Mouse (Mus musculus): ENCODE results near the gene Camsap3.
"Not testable (repeated sequence)": the region's sequence is repeated elsewhere in the genome, so short reads cannot be mapped to it uniquely, and the experiment has no call there.

Gene Camsap3

DNA sequence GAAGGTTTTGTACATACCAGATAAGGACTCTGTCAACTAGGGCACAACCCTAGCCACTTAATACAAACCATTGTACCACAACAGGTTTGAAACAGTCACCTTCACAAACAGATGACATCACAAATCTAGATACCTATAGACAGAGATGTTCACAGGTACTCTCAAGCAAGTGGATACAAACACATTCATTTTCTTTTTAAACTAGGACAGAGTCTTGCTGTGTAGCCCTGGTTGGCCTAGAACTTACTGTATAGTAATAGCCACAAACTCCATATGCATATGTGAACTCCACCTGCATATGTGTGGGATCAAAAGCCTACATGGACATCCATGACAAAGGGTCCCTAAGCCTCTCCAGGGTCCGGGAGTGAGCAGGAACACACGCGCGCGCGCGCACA, at the start of gene Camsap3:
Camsap3 (plus strand) TSS at position 301 of the 398 bp plus-strand sequence.
- DNase-seq, result no peak

DNA sequence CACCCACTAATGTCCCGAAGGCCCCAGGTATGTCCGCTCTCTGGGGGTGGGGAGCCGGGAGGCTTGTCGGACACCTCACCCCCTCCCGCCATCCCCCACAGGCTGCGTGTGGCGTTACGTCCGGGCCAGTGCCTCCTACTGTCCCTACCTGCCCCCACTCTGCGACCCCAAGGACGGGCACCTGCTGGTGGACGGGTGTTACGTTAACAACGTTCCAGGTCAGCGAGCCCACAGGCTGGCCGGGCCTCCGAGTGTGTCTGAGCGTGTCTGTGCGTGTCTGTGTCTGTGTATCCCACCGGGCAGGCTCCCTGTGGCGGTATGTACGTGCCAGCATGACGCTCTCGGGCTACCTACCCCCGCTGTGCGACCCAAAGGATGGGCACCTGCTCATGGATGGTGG, 49.4 kb upstream of the Camsap3 start:
- DNase-seq, result no peak

DNA sequence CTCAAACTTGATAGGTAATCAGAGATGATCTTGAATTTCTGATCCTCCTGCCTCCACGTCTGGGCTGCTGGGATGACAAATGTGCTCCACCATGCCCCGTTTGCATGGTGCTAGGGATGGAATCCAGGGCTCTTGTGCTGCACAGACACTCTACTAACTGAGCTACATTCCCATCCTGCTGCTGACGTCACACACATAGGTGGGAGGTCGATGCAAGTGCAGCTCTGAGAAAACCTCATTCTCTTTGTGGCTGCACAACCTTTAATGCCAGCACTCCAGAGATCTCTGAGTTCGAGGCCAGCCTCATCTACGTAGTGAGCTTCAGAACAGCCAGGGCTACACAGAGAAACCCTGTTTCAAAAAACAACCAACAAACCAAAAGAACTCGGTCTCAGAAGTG, 47.9 kb upstream of the Camsap3 start:
- no peak for DNase-seq

DNA sequence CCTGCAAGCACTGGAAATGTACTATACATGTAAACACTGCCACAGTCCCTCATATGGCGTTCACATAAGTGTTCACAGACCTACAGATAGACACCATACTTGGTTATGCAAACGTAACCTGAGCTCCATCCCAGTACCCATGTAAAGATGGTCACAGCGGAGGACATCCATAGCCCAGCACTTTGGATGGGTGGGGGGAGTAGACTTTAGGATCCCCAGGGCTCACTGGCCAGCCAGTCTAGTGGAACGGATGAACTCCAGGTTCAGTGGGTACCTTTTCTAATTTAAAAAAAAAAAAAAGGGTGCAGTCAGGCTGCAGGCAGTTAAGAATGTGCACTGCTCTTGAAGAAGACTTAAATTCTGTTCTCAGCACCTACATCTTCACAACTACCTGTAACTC, 47.0 kb upstream of the Camsap3 start:
- no peak for DNase-seq

DNA sequence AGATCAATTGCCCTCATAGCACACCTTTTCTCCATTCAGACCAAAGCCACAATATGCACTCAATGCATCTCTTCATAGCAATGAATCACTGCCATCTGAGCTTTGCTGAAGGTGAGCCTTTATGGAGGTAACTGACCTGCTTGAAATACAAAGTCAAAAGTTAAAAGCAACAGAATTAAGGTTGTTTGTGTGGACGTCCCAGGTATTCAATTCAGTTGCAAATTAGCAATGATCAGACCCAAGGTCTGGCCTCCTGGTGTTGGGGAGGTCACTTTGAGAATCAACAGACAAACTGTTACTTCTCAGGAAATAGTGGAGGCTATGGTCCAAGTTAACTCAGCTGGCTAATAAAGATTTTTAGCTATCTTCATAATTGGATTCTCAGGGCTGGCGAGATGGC, 40.6 kb upstream of the Camsap3 start:
- DNase-seq, result no peak

DNA sequence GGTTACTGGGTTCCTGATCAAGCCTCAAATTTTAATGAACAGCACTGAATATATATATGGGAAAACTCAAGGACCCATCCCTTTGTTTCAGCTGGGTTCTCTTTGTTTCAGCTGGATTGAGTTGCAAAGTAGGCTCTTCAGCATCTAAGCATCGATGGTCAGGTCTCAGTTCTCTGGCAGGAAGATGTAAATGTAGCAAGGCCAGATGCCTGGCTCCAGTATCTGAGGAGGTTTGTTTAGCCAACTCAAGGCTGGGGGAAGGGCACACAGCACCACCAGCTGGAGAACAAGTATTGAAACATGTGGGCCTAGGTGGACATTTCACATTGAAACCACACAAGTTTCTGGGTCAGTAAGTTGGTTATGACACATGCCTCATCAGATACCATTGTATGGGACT, 34.9 kb upstream of the Camsap3 start:
- DNase-seq, result no peak

DNA sequence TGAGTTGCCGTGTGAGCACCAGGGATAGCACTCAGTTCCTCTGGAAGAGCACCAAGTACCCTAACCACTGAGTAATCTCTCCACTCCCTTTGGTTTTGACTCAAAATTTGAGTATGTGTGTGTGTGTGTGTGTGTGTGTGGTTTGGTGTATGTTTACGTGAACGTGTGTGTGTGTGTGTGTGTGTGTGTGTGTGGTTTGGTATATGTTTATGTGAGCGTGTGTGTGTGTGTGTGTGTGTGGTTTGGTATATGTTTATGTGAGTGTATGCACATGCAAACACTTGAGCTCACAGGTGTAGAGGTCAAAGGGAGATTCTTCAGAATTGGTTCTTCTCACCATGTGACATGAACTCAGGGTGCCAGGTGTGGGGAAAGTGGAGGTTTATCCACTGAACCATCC, 31.0 kb upstream of the Camsap3 start:
- no peak for DNase-seq

DNA sequence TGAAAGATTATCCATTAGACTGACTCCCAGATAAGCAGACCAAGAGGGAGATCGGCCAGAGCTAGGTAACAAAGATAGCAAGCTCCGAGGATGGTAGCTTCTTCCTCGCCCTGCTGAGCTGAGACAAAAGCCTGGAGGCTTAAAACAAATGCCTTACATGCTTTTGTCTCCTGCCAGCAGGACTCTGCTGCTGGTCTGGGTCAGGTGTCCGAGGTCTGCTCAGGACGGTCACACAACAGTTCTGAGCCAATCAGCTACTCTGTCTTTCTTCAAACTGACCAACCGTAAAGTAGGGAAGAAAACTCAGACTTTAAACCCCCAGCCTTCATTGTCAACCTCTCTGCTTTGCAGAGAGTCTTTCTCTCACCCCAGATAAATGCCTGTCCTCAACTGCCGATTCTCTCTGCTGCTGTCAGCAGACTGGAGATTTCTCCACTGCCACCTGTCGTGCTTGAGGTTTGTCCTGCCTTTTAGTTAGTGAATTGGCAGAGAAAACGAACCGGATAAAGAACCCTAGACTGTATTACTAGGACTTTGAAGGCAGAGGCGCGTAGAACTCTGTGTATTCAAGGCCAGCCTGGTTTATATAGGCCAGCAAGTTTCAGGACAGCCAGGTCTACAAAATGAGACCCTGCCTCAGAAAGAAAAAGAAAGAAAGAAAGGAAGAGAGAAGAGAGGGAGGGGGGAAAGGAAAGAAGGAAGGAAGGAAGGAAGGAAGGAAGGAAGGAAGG, 19.3 kb upstream of the Camsap3 start, which contains the start of gene C330021F23Rik:
C330021F23Rik (plus strand) TSS at position 350 of the 731 bp plus-strand sequence.
- no peak for DNase-seq

DNA sequence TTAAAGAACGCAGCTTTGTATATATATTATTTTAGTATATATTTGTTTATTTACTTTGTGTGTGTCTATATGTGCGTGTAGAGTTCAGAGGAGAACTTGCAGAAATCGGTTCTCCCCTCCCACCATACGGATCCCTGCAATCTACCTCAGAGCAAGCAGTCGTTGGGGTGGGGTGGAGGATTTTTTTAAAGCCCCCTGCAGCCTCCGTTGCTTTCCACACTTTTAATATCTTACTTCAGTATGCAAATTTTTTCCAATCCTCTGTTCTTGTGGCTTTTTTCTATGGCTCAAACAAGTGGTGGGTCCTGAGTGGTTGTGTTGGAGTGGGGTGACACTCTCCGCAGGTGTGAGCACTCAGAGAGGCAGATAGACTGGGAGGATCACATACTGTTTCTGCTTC, 18.7 kb upstream of the Camsap3 start:
- no peak for DNase-seq

DNA sequence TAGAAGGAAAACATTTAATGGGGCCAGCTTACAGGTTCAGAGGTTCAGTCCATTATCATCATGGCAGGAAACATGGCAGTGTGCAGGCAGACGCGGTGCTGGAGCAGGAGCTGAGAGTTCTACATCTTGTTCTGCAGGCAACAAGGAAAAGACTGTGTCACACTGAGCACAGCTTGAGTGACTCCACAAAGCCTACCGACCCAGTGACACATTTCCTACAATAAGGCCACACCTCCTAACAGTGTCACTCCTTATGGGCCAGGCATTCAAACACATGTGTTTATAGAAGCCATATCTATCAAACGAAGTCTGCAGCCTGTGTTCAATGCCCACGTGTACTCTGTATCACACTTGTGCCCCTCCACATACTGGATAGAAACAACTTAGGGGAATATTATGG, 17.3 kb upstream of the Camsap3 start:
- DNase-seq, result no peak

DNA sequence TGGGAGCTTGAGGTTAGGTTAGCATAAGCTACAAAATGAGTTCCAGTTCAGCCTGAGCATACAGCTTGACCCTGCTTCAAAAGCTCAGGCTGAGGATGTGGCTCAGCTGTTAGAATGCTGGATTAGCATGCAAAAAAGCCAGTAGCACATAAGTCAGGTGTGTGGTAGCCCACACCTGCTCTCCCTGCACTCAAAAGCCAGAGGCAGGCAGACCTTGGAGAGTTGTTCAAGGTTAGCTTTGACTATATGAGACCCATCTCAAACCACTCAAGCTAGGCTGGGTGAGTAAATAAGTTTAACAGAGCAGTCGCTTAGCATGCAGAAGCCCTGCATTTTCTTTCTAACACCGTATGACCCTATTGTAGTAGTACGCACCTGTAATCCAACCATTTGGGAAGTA, 12.5 kb upstream of the Camsap3 start:
- DNase-seq, result no peak

DNA sequence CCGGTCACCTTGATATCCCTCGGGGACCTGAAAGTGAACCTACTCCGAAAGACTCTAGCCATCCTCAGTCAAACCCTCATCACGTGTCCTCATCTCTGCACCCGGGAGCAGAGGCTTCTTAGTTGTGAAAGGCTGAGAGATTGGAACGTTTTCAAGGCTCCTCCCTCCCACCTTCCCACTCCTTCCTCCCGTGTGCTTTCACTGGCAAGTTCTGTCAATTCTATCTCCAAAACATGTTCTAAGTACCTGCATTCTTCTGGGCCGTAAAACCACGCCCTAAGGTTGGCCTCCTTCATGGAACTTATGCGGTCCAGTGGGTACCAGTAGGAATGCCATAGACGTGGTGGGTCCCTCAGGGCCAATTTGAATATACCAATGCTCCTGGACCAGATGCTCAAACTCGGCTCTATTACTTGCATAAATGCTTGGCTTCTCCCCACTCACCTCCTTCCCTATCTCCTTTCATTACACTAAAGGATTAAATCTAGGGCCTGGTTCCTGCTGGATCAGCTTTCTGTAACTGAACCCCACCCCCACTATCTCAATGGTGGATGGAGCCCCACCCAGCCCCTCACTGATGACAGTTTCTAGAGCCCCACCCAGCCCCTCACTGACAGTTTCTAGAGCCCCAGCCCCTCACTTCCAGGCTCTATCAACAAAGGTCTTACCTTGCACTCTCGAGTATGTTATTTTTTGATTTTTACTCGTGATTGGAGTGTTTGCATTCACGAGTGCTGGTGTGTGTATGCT, 10.7 kb upstream of the Camsap3 start:
- no peak for DNase-seq

DNA sequence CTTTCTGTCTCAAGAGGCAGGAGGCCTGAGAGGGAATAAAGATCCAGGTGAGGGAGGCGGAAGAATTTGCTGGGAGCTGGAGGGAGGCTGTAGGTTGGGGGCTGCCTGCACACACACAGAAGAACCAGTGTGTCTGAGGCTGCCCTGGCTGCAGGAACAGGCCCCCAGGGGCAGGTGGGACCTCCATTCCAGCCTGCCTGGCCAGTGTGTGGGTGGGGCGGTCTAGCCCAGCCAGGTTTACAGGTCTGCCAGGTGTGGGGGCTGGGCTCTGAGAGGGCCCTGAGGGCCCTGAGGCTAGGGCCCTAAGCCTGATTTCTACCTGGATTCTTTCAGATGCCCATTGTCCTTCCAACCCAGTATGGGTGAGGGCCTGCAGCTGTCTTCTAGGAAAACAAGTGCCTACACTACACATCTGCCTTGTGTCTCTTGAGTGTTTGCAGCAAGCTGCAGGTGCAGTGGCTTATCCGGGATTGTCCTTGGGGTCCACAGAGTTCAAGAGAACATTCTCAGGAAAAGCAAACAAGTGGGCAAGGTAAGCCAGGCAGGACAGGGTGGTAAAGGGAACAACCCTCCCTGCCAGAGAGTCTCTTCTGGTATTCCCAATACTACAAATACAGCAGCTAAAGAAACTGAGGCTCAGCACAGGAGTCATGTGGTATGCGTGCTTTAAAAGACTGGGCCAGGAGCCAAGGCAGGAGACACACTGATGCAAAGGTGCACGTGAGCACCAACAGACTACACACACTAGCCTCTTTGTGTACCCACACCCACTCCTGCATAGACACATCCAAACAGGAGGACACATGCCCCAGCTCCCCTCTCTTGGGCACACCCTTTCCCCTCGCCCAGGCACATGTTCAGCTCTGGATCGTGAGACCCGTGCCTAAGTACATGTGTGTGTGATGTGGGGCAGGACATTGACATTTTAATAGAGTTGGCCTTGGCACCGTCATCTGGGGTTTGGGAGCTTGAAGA, 7.4 kb upstream of the Camsap3 start:
- DNase-seq, result no peak

DNA sequence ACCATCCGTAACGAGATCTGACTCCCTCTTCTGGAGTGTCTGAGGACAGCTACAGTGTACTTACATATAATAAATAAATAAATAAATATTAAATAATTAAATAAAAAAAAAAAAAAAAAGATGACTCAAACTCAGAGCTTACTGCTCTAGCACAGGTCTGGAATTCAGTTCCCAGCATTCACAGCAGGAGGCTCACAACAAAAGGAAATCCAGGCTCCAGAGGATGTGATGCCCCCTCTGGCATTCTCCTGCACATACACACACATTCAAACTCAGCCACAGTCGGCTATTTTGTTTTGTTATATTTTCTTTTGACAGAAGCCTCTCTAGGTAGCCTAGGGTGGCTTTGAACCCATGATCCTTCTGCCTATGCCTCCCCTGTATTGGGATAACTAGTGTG, 5.1 kb upstream of the Camsap3 start:
- DNase-seq, result not testable (repeated sequence)

DNA sequence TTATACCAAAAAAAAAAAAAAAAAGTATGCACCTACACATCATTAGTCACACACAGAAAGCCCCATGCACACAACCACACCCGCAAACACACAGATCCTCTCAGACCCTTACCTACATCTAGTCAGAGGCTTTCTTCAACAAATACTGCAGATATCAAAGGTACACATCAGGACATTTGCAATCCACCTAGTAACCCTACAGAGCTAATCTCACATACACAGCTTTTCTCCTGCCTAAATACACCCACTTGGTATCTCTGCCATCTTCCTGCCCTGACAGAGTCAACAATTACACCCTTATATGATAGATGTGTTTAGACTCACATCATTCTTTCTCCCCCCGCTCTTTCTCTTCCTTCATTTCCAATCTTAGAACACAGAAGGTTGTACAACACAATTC, 641 bp upstream of the Camsap3 start:
- DNase-seq, result no peak

DNA sequence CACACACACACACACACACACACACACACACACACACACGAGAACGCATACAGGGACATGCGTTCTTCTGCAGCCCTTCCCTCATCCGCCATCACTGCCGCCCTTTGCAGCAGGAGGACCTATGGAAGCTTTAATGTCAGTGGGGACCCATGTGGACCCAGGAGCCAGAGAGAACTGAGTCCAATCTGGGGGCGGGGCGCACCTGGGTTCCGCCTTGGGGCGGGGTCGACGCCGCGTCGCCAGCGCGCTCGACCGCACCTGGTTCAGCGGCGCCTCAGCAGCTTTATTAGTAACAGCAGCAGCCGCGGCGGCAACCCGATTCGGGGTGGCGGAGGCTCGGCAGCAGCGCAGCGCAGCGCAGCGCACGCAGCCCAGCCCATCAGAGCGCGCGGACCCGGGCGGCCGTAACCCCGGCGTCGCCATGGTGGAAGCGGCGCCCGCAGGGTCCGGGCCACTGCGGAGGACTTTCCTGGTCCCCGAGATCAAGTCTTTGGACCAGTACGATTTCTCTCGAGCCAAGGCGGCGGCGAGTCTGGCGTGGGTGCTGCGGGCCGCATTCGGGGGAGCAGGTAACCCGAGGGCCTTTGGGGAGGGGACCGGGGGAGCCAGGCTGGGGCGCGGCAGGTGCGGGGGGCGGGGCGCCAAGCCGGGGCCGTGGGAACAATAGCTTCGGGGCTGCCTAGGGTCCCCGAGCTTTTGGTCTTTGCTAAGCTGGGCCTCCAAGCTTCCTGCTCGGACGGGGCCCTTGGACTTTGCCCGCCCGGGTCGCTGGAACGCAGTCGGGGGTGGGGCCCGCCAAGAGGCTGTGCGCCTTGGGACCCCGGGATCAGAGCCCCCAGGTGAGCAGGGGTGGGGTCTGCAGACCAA, 531 bp downstream of the Camsap3 start:
- peak; percentile 72 for DNase-seq

DNA sequence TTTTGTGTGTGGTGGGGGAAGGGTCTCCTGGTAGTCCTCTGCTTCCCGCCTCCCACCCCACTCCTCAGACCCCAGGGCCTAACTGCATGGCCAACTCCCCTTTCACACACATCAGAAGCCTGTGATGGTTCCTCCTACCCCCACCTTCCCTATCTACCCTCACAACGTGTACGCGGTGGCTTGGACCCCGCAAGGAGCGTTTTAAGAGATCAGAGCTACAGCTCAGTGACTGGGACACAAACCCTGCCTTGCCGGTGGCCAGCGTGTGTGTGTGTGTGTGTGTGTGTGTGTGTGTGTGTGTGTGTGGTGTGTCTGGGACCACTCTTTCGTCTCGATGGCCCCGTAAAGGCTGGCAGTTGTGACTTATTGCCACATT, 1.2 kb downstream of the Camsap3 start:
- DNase-seq, result no peak

DNA sequence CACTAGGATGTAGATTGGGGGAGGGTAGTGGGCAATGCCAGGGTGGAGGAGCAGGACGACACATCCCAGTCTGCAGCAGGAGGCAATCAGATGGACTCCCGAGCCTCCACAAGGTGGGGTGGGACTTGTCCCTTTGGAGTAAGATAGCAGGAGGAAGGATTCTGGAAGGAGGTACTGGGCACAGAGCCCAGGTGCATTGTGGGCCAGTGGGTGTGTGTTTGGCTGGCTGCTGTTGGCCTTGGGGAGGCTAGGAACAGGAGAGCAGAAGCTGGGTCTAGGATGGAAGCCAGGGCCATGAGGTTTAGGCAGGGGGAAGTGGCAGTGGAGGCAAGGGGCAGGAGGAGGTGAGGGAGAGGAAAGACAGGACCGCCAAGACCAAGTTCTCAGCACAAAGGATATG, 6.4 kb downstream of the Camsap3 start:
- no peak for DNase-seq

DNA sequence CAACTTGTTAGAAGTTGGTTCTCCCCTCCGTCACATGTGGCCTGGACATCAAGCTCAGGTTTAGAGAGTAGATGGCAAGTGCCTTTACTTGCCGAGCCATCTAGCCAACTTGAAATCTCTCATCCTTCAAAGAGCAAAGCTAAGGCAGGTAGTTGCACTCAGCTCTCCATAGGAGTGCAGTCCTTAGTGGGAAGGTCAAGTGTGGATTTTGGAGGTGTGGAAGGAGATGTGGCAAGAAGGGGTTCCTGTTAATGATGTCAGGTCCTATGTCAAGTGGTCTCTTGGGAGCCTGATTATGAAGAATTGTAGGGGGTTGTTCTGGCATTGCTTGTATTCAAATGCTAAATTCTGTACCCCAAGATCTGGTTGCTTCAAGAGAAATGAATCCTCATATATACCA, 7.4 kb downstream of the Camsap3 start:
- no peak for DNase-seq

DNA sequence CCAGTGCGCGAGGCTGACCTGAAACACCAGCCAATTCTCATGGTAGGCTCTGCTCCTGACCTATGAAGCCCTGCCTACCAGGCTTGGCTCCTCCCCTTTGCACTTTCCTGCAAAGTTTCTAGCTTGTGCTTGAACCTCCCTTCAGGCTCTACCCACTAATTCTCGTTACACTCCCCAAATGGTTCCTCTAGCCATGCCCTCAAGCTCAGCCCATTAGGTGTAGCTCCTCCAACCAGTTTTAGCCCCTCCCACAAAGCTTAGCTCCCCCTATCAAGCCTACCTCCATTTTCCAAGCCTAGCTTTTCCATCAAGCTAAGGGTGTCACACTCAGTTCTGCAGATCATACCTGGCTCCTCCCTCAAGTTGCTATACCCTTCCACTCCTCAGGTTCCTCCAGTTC, 11.0 kb downstream of the Camsap3 start:
- DNase-seq, result no peak

DNA sequence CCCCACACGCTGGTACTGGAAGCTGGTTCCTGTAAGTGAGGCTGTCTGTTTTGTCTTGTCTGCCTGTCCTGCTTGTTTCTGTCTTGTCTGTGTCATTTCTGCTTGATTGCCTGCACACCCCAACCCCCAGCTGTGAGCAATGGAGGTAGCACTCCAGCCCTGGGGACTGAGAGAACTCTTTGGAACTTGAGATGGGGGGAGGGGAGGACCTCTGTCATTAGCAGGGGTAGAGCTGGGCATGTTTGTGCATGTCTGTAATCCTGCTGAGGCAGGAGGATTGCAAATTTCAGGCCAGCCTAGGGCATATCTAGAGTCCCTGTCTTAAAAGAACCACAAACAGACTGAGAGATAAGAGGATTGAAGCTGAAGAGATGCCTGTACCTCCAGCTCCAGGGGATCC, 12.1 kb downstream of the Camsap3 start:
- DNase-seq, result no peak

DNA sequence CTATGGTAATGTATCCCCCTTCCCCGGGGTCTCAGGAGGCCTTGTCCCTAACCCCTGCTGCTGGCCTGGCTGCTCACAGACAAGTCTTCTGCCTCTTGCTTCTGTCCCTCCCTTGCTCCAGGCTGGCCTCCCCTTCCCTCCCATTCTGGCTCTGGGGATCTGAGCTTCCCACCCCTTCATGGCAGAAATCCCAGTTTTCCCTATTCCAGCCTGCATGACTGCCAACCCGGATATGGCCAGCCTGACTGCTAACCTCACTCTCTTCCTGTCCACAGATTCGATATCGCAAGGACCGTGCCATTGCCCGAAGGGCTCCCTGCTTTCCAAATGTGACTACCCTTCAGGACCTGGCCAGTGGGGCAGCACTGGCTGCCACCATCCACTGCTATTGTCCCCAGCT, 13.3 kb downstream of the Camsap3 start:
- DNase-seq, result no peak
